Mouse (Mus musculus) lung, embryonic 15.5 days (tissue): ENCODE data around the gene Lmtk2. TPM values are rescaled to one million over a fixed set of nuclear protein-coding genes. Genes with fewer than 3 reads are reported as not detected.

Experiments used
- ATAC-seq: fragments of 200-750 bp; cut with Nextera tagmentation; 2 replicates; pipeline ENCODE4 v1.8.0; 2017; ENCODE audit warnings: moderate number of reproducible peaks, borderline replicate concordance; ENCODE audit not compliant: low FRiP score, low TSS enrichment; ENCODE audit errors: extremely low read depth
- H3K27ac ChIP-seq: fragments of 300-500 bp; sonication (generic); 2 replicates; pipeline ENCODE4 v1.5.1; 2015; ENCODE audit warnings: moderate library complexity, mild to moderate bottlenecking, inconsistent platforms
- H3K27me3 ChIP-seq: fragments of 300-500 bp; sonication (generic); 2 replicates; pipeline ENCODE4 v1.6.1; 2015; ENCODE audit warnings: inconsistent platforms
- H3K36me3 ChIP-seq: fragments of 300-500 bp; sonication (generic); 2 replicates; pipeline ENCODE4 v1.6.1; 2015; ENCODE audit warnings: inconsistent platforms
- H3K4me1 ChIP-seq: fragments of 300-500 bp; sonication (generic); 2 replicates; pipeline ENCODE4 v1.6.1; 2015; ENCODE audit warnings: inconsistent platforms
- H3K4me2 ChIP-seq: fragments of 300-500 bp; sonication (generic); 2 replicates; pipeline ENCODE4 v1.6.1; 2015; ENCODE audit warnings: inconsistent platforms, mild to moderate bottlenecking, moderate library complexity
- H3K4me3 ChIP-seq: fragments of 300-500 bp; sonication (generic); 2 replicates; pipeline ENCODE4 v1.5.1; 2015; ENCODE audit warnings: mild to moderate bottlenecking, inconsistent platforms
- H3K9ac ChIP-seq: fragments of 300-500 bp; sonication (generic); 2 replicates; pipeline ENCODE4 v1.6.1; 2015; ENCODE audit warnings: inconsistent platforms
- H3K9me3 ChIP-seq: fragments of 300-500 bp; sonication (generic); 2 replicates; pipeline ENCODE4 v1.6.1; 2016; ENCODE audit warnings: inconsistent platforms
- WGBS: fragments of 180-500 bp; shearing (Covaris S2); methylation state at CpG from one replicate; pipeline ENCODE4 v1.1.7; 2015; 5-methylcytosine and 5-hydroxymethylcytosine counted together
- polyA plus RNA-seq: library from polyadenylated mRNA; unstranded; fragments of >200 nt; fragmentation: Nextera tagmentation; extraction: Ambion mirVana; gene quantifications from 2 replicates; pipeline ENCODE4 v1.2.1, GENCODE M21; 2015

Gene Lmtk2
- polyA plus RNA-seq, 1 experiment from 2014 or later = 4.4 TPM

GRCm38 (mm10) chr5:144221305-144221704 lies 121.1 kb downstream of the Lmtk2 start:
- 49% methylated on average over 4 of the region's 4 CpGs for WGBS

GRCm38 (mm10) chr5:144222811-144223502 lies 122.7 kb downstream of the Lmtk2 start:
- H3K27me3 ChIP-seq = no peaks in the 10 kb centered on the region
- under 1% methylated on average over 25 of the region's 25 CpGs for WGBS
- peak overlapping the region; percentile 66 for H3K9ac ChIP-seq
- H3K36me3 ChIP-seq = no peaks in the 10 kb centered on the region
- no peaks in the 10 kb centered on the region for H3K9me3 ChIP-seq
- peak overlapping the region; percentile 77 for H3K4me2 ChIP-seq
- ATAC-seq = peak; percentile 58
- H3K4me3 ChIP-seq = peak overlapping the region; percentile 67
- peaks cover 24% of the 10 kb centered on the region for H3K4me1 ChIP-seq
- H3K27ac ChIP-seq = peak overlapping the region; percentile 70

More at GRCm38 (mm10) chr5:144221305-144221704, 121.1 kb downstream of the Lmtk2 start:
- H3K9ac ChIP-seq = no peak overlapping the region
- H3K4me1 ChIP-seq = peaks cover 24% of the 10 kb centered on the region
- no peaks in the 10 kb centered on the region for H3K36me3 ChIP-seq
- H3K9me3 ChIP-seq = no peaks in the 10 kb centered on the region
- no peak overlapping the region for H3K4me3 ChIP-seq
- H3K27me3 ChIP-seq = no peaks in the 10 kb centered on the region
- ATAC-seq = no peak
- H3K4me2 ChIP-seq = no peak overlapping the region; the same call in 1 of the 2 replicates
- H3K27ac ChIP-seq = no peak overlapping the region

- under 1% methylated on average over 37 of the region's 37 CpGs for WGBS
- Histone ChIP-seq H3K27ac (peak within 1 kb of the TSS; percentile 74), H3K9ac (peak within 1 kb of the TSS; percentile 66), H3K4me3 (peak within 1 kb of the TSS; percentile 67), H3K4me1 (peaks cover 24% of the 10 kb centered on the region), H3K36me3 (no peaks in the 10 kb centered on the region), H3K4me2 (peak within 1 kb of the TSS; percentile 77), H3K27me3 (no peaks in the 10 kb centered on the region), H3K9me3 (no peaks in the 10 kb centered on the region)
- peak; percentile 98 for ATAC-seq
Observed at GRCm38 (mm10) chr5:144223503-144223862, 123.2 kb downstream of the Lmtk2 start, which contains the start of gene Tecpr1. Tecpr1 (minus strand) TSS chr5:144223615.

- no peaks in the 10 kb centered on the region for H3K36me3 ChIP-seq
- peak; percentile 17; the same call in 1 of the 2 replicates for ATAC-seq
- peak overlapping the region; percentile 74 for H3K27ac ChIP-seq
- no peaks in the 10 kb centered on the region for H3K27me3 ChIP-seq
- peak overlapping the region; percentile 66 for H3K9ac ChIP-seq
- 22% methylated on average over 18 of the region's 18 CpGs for WGBS
- H3K4me3 ChIP-seq = peak overlapping the region; percentile 67
- H3K4me1 ChIP-seq = peaks cover 24% of the 10 kb centered on the region
- H3K4me2 ChIP-seq = peak overlapping the region; percentile 77
- no peaks in the 10 kb centered on the region for H3K9me3 ChIP-seq
Observed at GRCm38 (mm10) chr5:144223899-144224816, 123.9 kb downstream of the Lmtk2 start.

- Histone ChIP-seq H3K27ac (no peak overlapping the region), H3K9ac (no peak overlapping the region), H3K4me3 (no peak overlapping the region), H3K4me1 (peaks cover 24% of the 10 kb centered on the region), H3K9me3 (no peaks in the 10 kb centered on the region), H3K36me3 (no peaks in the 10 kb centered on the region), H3K4me2 (no peak overlapping the region), H3K27me3 (no peaks in the 10 kb centered on the region)
- WGBS = 33% methylated on average over 11 of the region's 11 CpGs
- no peak for ATAC-seq
Observed at GRCm38 (mm10) chr5:144226220-144226619, 126.0 kb downstream of the Lmtk2 start.

DNA sequence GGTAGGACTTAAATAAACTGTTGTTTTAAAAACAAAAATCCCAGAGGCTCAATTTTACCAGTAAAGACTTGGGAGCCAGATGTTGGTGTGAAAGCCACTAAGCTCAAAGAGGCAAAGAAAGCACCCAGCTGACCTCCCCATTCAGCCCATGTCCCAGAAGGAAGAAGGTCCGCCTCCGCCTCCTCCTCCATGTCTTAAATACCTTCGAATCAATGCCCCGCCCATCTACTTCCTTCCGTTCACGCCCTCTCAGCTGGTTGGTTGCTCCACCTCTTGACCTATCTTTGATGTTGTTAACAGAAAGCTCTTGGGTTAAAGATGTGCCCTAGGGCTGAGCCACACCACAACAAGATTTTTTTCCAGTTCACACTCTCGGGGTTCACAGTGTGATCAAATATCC lies 130.0 kb downstream of the Lmtk2 start:
- no peak overlapping the region for H3K27ac ChIP-seq
- WGBS = 81% methylated on average over 7 of the region's 7 CpGs
- H3K9ac ChIP-seq = no peak overlapping the region
- 0 out of 2 replicates have a peak, but pooled peaks cover 3% of the 10 kb centered on the region for H3K4me1 ChIP-seq
- H3K36me3 ChIP-seq = no peaks in the 10 kb centered on the region
- no peaks in the 10 kb centered on the region for H3K27me3 ChIP-seq
- no peak overlapping the region for H3K4me3 ChIP-seq
- no peak overlapping the region for H3K4me2 ChIP-seq
- no peak for ATAC-seq
- no peaks in the 10 kb centered on the region for H3K9me3 ChIP-seq

- ATAC-seq = no peak
- no peak overlapping the region for H3K4me3 ChIP-seq
- no peaks in the 10 kb centered on the region for H3K27me3 ChIP-seq
- 83% methylated on average over 1 of the region's 1 CpGs for WGBS
- H3K4me2 ChIP-seq = no peak overlapping the region
- H3K36me3 ChIP-seq = no peaks in the 10 kb centered on the region
- no peak overlapping the region for H3K9ac ChIP-seq
- H3K9me3 ChIP-seq = no peaks in the 10 kb centered on the region
- no peak overlapping the region for H3K27ac ChIP-seq
- H3K4me1 ChIP-seq = 0 out of 2 replicates have a peak, but pooled peaks cover 3% of the 10 kb centered on the region
Observed at GRCm38 (mm10) chr5:144231410-144231809, 131.2 kb downstream of the Lmtk2 start.

DNA sequence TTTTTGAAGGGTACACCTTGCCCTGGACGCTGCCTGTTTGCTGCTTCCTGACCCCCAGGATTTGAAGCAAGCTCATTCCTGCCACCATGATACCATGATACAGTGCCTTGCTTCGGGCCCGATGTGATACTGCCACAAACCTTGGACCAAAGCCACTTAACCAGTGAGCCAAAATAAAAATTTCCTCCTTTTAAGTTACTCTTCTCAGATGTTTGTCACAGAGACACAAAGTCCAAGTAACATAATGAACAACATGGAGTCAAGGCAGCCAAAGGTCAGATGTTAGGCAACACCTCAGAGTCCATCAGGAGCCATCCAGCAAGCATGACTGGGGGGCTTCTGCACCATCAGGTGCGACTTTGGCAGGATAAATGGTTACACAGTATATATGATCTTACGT lies 132.3 kb downstream of the Lmtk2 start:
- Histone ChIP-seq H3K27me3 (no peaks in the 10 kb centered on the region), H3K4me3 (no peak overlapping the region), H3K4me1 (0 out of 2 replicates have a peak, but pooled peaks cover 3% of the 10 kb centered on the region), H3K9me3 (no peaks in the 10 kb centered on the region), H3K36me3 (no peaks in the 10 kb centered on the region), H3K4me2 (no peak overlapping the region), H3K27ac (no peak overlapping the region), H3K9ac (no peak overlapping the region)
- ATAC-seq = no peak
- WGBS = 86% methylated on average over 5 of the region's 5 CpGs

- no peak overlapping the region for H3K9ac ChIP-seq
- no peak overlapping the region for H3K4me3 ChIP-seq
- H3K27ac ChIP-seq = no peak overlapping the region
Observed at GRCm38 (mm10) chr5:144234222-144234621, 134.0 kb downstream of the Lmtk2 start.

DNA sequence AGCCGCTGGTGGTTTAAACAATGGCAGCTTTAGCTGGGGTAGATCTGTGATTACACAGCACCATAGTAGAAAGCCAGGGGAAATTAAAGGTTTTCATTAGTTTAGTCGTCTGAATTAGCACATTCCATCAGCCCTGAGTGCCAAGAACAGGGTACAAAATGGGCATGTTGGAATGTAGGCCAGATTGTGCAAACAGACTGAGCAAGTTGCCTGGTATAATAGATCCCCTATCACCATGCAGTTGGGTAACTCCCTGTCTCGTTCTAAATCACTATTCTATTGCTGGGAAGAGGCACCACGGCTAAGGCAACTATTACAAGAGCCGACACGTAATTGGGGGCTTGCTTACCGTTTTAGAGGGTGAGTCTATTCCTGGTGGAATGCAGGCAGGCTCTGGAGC lies 134.5 kb downstream of the Lmtk2 start:
- Histone ChIP-seq H3K4me3 (no peak overlapping the region), H3K4me1 (0 out of 2 replicates have a peak, but pooled peaks cover 3% of the 10 kb centered on the region), H3K9ac (no peak overlapping the region), H3K27me3 (no peaks in the 10 kb centered on the region), H3K4me2 (no peak overlapping the region), H3K27ac (no peak overlapping the region), H3K36me3 (no peaks in the 10 kb centered on the region), H3K9me3 (no peaks in the 10 kb centered on the region)
- no peak for ATAC-seq
- WGBS = 69% methylated on average over 7 of the region's 7 CpGs

More at GRCm38 (mm10) chr5:144234222-144234621, 134.0 kb downstream of the Lmtk2 start:
- H3K36me3 ChIP-seq = no peaks in the 10 kb centered on the region
- H3K9me3 ChIP-seq = no peaks in the 10 kb centered on the region
- 0 out of 2 replicates have a peak, but pooled peaks cover 3% of the 10 kb centered on the region for H3K4me1 ChIP-seq
- no peak overlapping the region for H3K4me2 ChIP-seq
- no peak for ATAC-seq
- no peaks in the 10 kb centered on the region for H3K27me3 ChIP-seq
- 65% methylated on average over 6 of the region's 6 CpGs for WGBS
